Mouse (Mus musculus): ENCODE data around the gene Gm13283.

- TF ChIP-seq CTCF (IDR thresholded peaks at IDR 0.05) (no peak), EP300 (IDR thresholded peaks at IDR 0.05; ENCODE audit: insufficient read depth, low read depth, low read length) (peak; percentile 60; the same call in 1 of the 2 replicates), POLR2A (IDR thresholded peaks at IDR 0.05; ENCODE audit: insufficient read depth, low read depth, low read length) (peak; percentile 94)
These were observed 37.9 kb upstream of the Gm13283 start, which contains the start of the genes Gm26566 and Klhl9 for GRCm38 (mm10) chr4:88721791-88722721.
